Mouse (Mus musculus) central nervous system, embryonic 11.5 days (tissue): ENCODE measurements around the gene Gm17581. TPM values are rescaled to one million over a fixed set of nuclear protein-coding genes. Genes with fewer than 3 reads are reported as not detected.

Source experiments
- polyA plus RNA-seq: library from polyadenylated mRNA; depleted of rRNA; stranded (reverse); fragments of >200 nt; gene quantifications from 2 replicates; pipeline ENCODE4 v1.2.3, GENCODE M21; 2012; rRNA removed

Gm17581 gene
- not detected in 2 replicates for polyA plus RNA-seq

GRCm38 (mm10) chr2:155735766-155736165 lies at the start of gene Gm17581:
Gene Gm17581, minus strand, starts transcription at chr2:155735866.

GRCm38 (mm10) chr2:155774927-155775684 lies 39.4 kb upstream of the Gm17581 start, which contains the start of gene Mmp24:
Gene Mmp24, plus strand, starts transcription at chr2:155775342.

GRCm38 (mm10) chr2:155751014-155751786 lies 15.5 kb upstream of the Gm17581 start, which contains the start of gene Procr:
Gene Procr, plus strand, starts transcription at chr2:155751117.

GRCm38 (mm10) chr2:155729158-155729645 lies 6.5 kb downstream of the Gm17581 start, which contains the start of gene Edem2:
Gene Edem2, minus strand, starts transcription at chr2:155729475.

GRCm38 (mm10) chr2:155691723-155692493 lies 43.8 kb downstream of the Gm17581 start, which contains the start of gene Trpc4ap:
Gene Trpc4ap, minus strand, starts transcription at chr2:155692384.

Other genes with a start within 250 kb of the Gm17581 start
- 16.9 and 20.0 TPM in 2 replicates for gene Acss2, start 217.9 kb downstream of the Gm17581 start, polyA plus RNA-seq
- 23.7 and 35.9 TPM in 2 replicates for gene Ggt7, start 217.6 kb downstream of the Gm17581 start, polyA plus RNA-seq
- 9.8 and 12.2 TPM in 2 replicates for gene Gss, start 143.1 kb downstream of the Gm17581 start, polyA plus RNA-seq
- 4.5 and 5.7 TPM in 2 replicates for gene Myh7b, start 124.7 kb downstream of the Gm17581 start, polyA plus RNA-seq
- 108 and 130 TPM in 2 replicates for gene Trpc4ap, start 43.5 kb downstream of the Gm17581 start, polyA plus RNA-seq
- gene Edem2, start 6.4 kb downstream of the Gm17581 start, polyA plus RNA-seq = 24.3 and 29.5 TPM in 2 replicates
- 3.1 and 4.3 TPM in 2 replicates for gene Procr, start 15.3 kb upstream of the Gm17581 start, polyA plus RNA-seq
- 6.7 and 8.1 TPM in 2 replicates for gene Mmp24, start 39.5 kb upstream of the Gm17581 start, polyA plus RNA-seq
- 9.6 and 9.7 TPM in 2 replicates for gene BC029722, start 83.6 kb upstream of the Gm17581 start, polyA plus RNA-seq
- 107 and 134 TPM in 2 replicates for gene Eif6, start 91.1 kb upstream of the Gm17581 start, polyA plus RNA-seq
- 0.05 TPM in 1 of 2 replicates, not detected in the other for gene Fam83c, start 99.0 kb upstream of the Gm17581 start, polyA plus RNA-seq
- gene Uqcc1, start 194.4 kb upstream of the Gm17581 start, polyA plus RNA-seq = 51.2 and 79.7 TPM in 2 replicates
- gene Gm15557, start 204.9 kb upstream of the Gm17581 start, polyA plus RNA-seq = not detected in 2 replicates
- gene Gdf5, start 209.5 kb upstream of the Gm17581 start, polyA plus RNA-seq = 0.66 and 2.9 TPM in 2 replicates
- 30.5 and 45.1 TPM in 2 replicates for gene Cep250, start 220.6 kb upstream of the Gm17581 start, polyA plus RNA-seq